Mouse (Mus musculus) megakaryocyte, embryonic 14.5 days (primary cell): ENCODE measurements around the gene Zfp985.
"Not testable (repeated sequence)": the region's sequence is repeated elsewhere in the genome, so short reads cannot be mapped to it uniquely, and the experiment has no call there.

Experiments
- FLI1 ChIP-seq: IDR thresholded peaks from 2 replicates; pipeline ENCODE4 v1.6.1; 2012; ENCODE audit warnings: low read length, inconsistent platforms, mixed read lengths
- GATA1 ChIP-seq: IDR thresholded peaks from 3 replicates; pipeline ENCODE4 v1.6.1; 2012; ENCODE audit warnings: mixed read lengths, low read length, inconsistent platforms, borderline replicate concordance

GRCm38 (mm10) chr4:147556921-147557320, 3.8 kb downstream of the Zfp985 start:
- not testable (repeated sequence) for TF ChIP-seq GATA1, FLI1
